Mouse (Mus musculus): ENCODE results near the gene Stxbp4.

The Stxbp4 gene

DNA sequence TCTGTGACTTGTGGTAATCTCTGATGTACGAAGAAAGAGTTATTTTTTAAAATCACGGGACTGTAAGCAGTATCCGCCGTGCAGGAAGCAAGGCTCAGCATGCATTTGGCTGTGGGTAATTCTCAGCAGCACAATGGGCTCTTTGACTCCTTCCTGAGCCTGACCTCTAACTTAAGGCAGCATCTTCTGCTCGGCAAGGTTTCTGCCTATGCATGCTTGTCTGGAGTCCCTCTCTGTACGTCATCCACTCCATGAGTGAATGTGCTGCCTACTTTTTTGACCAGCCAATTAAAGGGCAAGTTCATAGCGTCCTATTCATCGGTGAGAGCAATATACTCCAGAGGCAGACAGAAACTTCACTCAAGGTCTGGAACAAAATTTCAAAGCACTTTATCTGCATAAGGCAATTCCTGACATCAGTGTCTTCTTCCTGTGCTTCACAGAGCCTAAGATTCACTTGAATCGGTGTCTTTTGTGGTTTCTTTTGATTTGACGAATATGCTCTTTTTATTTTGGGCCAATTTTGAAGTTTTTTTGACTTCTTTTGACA, 173.8 kb downstream of the Stxbp4 start:
- DNase-seq (ENCODE audit: low read depth) = no peak

GRCm38 (mm10) chr11:90460458-90460857, 177.4 kb downstream of the Stxbp4 start:
- DNase-seq (ENCODE audit: low read depth) = no peak

- DNase-seq (ENCODE audit: low read depth) = no peak
Observed at GRCm38 (mm10) chr11:90452134-90452533, 185.8 kb downstream of the Stxbp4 start.

GRCm38 (mm10) chr11:90451506-90451905, 186.4 kb downstream of the Stxbp4 start:
- no peak for DNase-seq (ENCODE audit: low read depth)

- DNase-seq (ENCODE audit: low read depth) = no peak
Observed at GRCm38 (mm10) chr11:90442462-90442861, 195.4 kb downstream of the Stxbp4 start.

GRCm38 (mm10) chr11:90440851-90441250, 197.0 kb downstream of the Stxbp4 start:
- no peak for DNase-seq (ENCODE audit: low read depth)

DNA sequence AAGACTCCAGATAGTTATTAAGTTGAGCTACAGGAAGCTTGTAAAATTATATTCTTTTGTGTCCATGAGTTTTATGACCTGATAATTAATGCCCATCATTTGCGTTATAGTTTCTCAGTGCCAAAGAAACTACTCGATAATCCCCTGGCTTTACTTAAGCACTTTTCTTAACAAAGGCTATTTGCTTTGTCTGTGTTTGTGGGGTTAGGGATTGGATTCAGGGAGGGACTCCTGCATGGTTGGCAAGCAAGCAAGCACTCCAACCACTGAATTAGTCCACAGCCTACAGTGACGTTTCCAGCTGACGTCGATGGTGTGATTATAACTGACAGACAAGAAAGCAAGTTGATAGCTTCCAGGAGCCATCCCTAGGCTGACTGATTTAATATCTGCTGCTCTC, 199.1 kb downstream of the Stxbp4 start:
- no peak for DNase-seq (ENCODE audit: low read depth)

Measured in c-Kit-positive CD71-positive TER-119-negative erythroid progenitor cells, embryonic 14.5 days (primary cell).